Mouse (Mus musculus) brain, embryonic 14.5 days (tissue): ENCODE results near the gene Klhdc2.

Experiments
- CTCF ChIP-seq: fragments of 200-500 bp; IDR thresholded peaks from 2 replicates; pipeline ENCODE4 v1.5.1; 2012; ENCODE audit warnings: inconsistent platforms, mild to moderate bottlenecking, moderate library complexity, borderline replicate concordance; ENCODE audit not compliant: insufficient read depth, insufficient read length; ENCODE audit errors: extremely low read depth
- POLR2A ChIP-seq: fragments of 200-500 bp; IDR thresholded peaks from 2 replicates; pipeline ENCODE4 v1.6.1; 2012; ENCODE audit warnings: mild to moderate bottlenecking, inconsistent platforms, borderline replicate concordance; ENCODE audit not compliant: poor library complexity, insufficient read depth, insufficient read length, severe bottlenecking; ENCODE audit errors: extremely low read depth

GRCm38 (mm10) chr12:69309659-69310058 is 13.2 kb downstream of the Klhdc2 start:
- TF ChIP-seq POLR2A = no peak
- TF ChIP-seq CTCF = no peak
